Mouse (Mus musculus) kidney, embryonic 16.5 days (tissue): ENCODE measurements at regions not wholly inside any gene's neighbourhood (a gene's known extent, or its start where the extent isn't known, plus 50 kb on each side); places are given as distances from the start of the nearest gene placed in this dataset.

Source experiments
- ATAC-seq: fragments of 200-750 bp; cut with Nextera tagmentation; 2 replicates; pipeline ENCODE4 v1.8.0; 2017; ENCODE audit warnings: moderate TSS enrichment; ENCODE audit not compliant: low FRiP score, low TSS enrichment
- H3K27ac ChIP-seq: fragments of 300-500 bp; sonication (generic); 2 replicates; pipeline ENCODE4 v1.5.1; 2014; ENCODE audit warnings: low read length
- H3K27me3 ChIP-seq: fragments of 300-500 bp; sonication (generic); 2 replicates; pipeline ENCODE4 v1.6.1; 2014; ENCODE audit warnings: low read length, control low read depth, mixed read lengths; ENCODE audit not compliant: insufficient read depth
- H3K36me3 ChIP-seq: fragments of 300-500 bp; sonication (generic); 2 replicates; pipeline ENCODE4 v1.6.1; 2014; ENCODE audit warnings: low read length, control low read depth, mixed read lengths; ENCODE audit not compliant: insufficient read depth
- H3K4me1 ChIP-seq: fragments of 300-500 bp; sonication (generic); 2 replicates; pipeline ENCODE4 v1.6.1; 2014; ENCODE audit warnings: low read length, control low read depth, mixed read lengths; ENCODE audit not compliant: insufficient read depth
- H3K4me2 ChIP-seq: fragments of 300-500 bp; sonication (generic); replicated peaks from 2 replicates; pipeline ENCODE4 v1.6.1; 2014; ENCODE audit warnings: low read depth, low read length
- H3K4me3 ChIP-seq: fragments of 300-500 bp; sonication (generic); 2 replicates; pipeline ENCODE4 v1.5.1; 2014; ENCODE audit warnings: mild to moderate bottlenecking, low read length
- H3K9ac ChIP-seq: fragments of 300-500 bp; sonication (generic); replicated peaks from 2 replicates; pipeline ENCODE4 v1.6.1; 2014; ENCODE audit warnings: low read length
- H3K9me3 ChIP-seq: fragments of 300-500 bp; sonication (generic); 2 replicates; pipeline ENCODE4 v1.6.1; 2016; ENCODE audit warnings: low read length, control low read depth
- WGBS: fragments of 180-500 bp; shearing (Covaris S2); extraction: QIAGEN DNeasy Blood & Tissue Kit; methylation state at CpG from one replicate; pipeline ENCODE4 v1.1.7; 2014; 5-methylcytosine and 5-hydroxymethylcytosine counted together

GRCm38 (mm10) chr14:105950924-105951323, 54.3 kb upstream of the Spry2 start:
- no peaks in the 10 kb centered on the region for H3K27me3 ChIP-seq
- no peak overlapping the region for H3K27ac ChIP-seq
- no peak overlapping the region for H3K9ac ChIP-seq
- no peak overlapping the region for H3K4me2 ChIP-seq
- H3K4me3 ChIP-seq: no peak overlapping the region
- no peaks in the 10 kb centered on the region for H3K36me3 ChIP-seq
- H3K9me3 ChIP-seq: no peaks in the 10 kb centered on the region
- H3K4me1 ChIP-seq: no peaks in the 10 kb centered on the region
- WGBS: 92% methylated on average over 3 of the region's 3 CpGs
- no peak for ATAC-seq

GRCm38 (mm10) chr14:105955082-105955481, 58.5 kb upstream of the Spry2 start:
- Histone ChIP-seq H3K4me2 (no peak overlapping the region), H3K27ac (no peak overlapping the region), H3K36me3 (no peaks in the 10 kb centered on the region), H3K27me3 (no peaks in the 10 kb centered on the region), H3K4me3 (no peak overlapping the region), H3K9me3 (no peaks in the 10 kb centered on the region), H3K9ac (no peak overlapping the region), H3K4me1 (no peaks in the 10 kb centered on the region)
- WGBS: 88% methylated on average over 11 of the region's 11 CpGs
- no peak for ATAC-seq

DNA sequence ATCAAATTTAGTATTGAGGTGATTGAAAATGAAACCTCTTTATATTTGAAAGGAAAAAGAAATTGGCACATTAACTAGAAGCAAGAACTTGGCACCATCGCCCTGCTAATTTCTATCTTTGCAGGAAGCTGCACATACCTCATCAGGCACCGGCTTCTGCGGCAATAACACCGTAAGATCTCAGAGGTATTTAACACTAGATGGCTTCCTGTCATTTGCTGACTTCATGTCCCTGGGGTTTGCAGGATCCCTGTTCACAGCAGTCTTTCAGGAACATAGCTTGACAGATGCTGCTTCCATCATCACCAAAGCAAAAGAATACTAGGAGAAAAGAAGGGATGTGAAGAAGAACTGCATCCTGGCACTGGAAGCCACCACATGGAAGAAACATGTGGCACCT, 60.2 kb upstream of the Spry2 start:
- 76% methylated on average over 4 of the region's 4 CpGs for WGBS
- no peaks in the 10 kb centered on the region for H3K4me1 ChIP-seq
- no peak for ATAC-seq
- no peaks in the 10 kb centered on the region for H3K27me3 ChIP-seq
- no peak overlapping the region for H3K4me3 ChIP-seq
- no peak overlapping the region for H3K4me2 ChIP-seq
- no peaks in the 10 kb centered on the region for H3K36me3 ChIP-seq
- H3K9me3 ChIP-seq: no peaks in the 10 kb centered on the region
- H3K9ac ChIP-seq: no peak overlapping the region
- no peak overlapping the region for H3K27ac ChIP-seq

- H3K4me1 ChIP-seq: no peaks in the 10 kb centered on the region
- no peak overlapping the region for H3K4me3 ChIP-seq
- WGBS: 88% methylated on average over 7 of the region's 7 CpGs
- no peak overlapping the region for H3K9ac ChIP-seq
- no peak overlapping the region for H3K4me2 ChIP-seq
- no peaks in the 10 kb centered on the region for H3K9me3 ChIP-seq
- H3K27me3 ChIP-seq: no peaks in the 10 kb centered on the region
- no peak for ATAC-seq
- no peak overlapping the region for H3K27ac ChIP-seq
- no peaks in the 10 kb centered on the region for H3K36me3 ChIP-seq
These were observed 61.4 kb upstream of the Spry2 start for GRCm38 (mm10) chr14:105958005-105958404.

GRCm38 (mm10) chr14:105979544-105980323, 83.1 kb upstream of the Spry2 start:
- Histone ChIP-seq H3K36me3 (no peaks in the 10 kb centered on the region), H3K4me1 (peaks cover 7% of the 10 kb centered on the region; the same call in 1 of the 2 replicates), H3K9me3 (no peaks in the 10 kb centered on the region), H3K4me3 (no peak overlapping the region), H3K27me3 (no peaks in the 10 kb centered on the region), H3K9ac (no peak overlapping the region), H3K27ac (peak overlapping the region; percentile 86), H3K4me2 (0 out of 2 replicates have a peak overlapping the region, but pooled peaks have one; percentile 21)
- peak; percentile 95 for ATAC-seq
- 42% methylated on average over 15 of the region's 15 CpGs for WGBS

DNA sequence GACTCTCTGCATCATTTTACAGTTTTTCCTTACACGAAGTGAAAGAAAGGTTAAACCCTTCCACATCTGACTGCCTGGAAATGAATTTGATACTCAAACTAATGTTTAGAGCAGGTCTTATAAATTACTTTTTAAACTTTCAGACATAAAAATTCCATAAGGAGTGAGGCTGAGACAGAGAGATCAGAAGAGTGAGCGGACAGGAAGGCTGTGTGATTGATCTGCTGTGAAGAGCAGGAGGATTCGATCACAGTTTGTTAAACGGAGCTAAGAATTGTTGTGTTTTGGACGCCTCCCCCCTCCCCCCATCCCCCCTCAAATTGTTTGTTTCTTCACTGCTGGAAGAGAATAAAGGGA, 83.7 kb upstream of the Spry2 start:
- Histone ChIP-seq H3K4me1 (peaks cover 7% of the 10 kb centered on the region; the same call in 1 of the 2 replicates), H3K9me3 (no peaks in the 10 kb centered on the region), H3K4me3 (no peak overlapping the region), H3K4me2 (0 out of 2 replicates have a peak overlapping the region, but pooled peaks have one; percentile 21), H3K36me3 (no peaks in the 10 kb centered on the region), H3K9ac (no peak overlapping the region), H3K27me3 (no peaks in the 10 kb centered on the region), H3K27ac (peak overlapping the region; percentile 86)
- 12% methylated on average over 5 of the region's 5 CpGs for WGBS
- ATAC-seq: peak; percentile 41; the same call in 1 of the 2 replicates

GRCm38 (mm10) chr14:105987341-105987882, 90.8 kb upstream of the Spry2 start:
- Histone ChIP-seq H3K4me2 (no peak overlapping the region), H3K9ac (no peak overlapping the region), H3K9me3 (no peaks in the 10 kb centered on the region; the same call in 1 of the 2 replicates), H3K4me1 (no peaks in the 10 kb centered on the region), H3K27me3 (no peaks in the 10 kb centered on the region), H3K36me3 (no peaks in the 10 kb centered on the region), H3K27ac (no peak overlapping the region), H3K4me3 (no peak overlapping the region)
- 91% methylated on average over 4 of the region's 4 CpGs for WGBS
- ATAC-seq: no peak

GRCm38 (mm10) chr14:105988738-105989137, 92.1 kb upstream of the Spry2 start:
- H3K4me3 ChIP-seq: no peak overlapping the region
- no peak overlapping the region for H3K9ac ChIP-seq
- no peaks in the 10 kb centered on the region; the same call in 1 of the 2 replicates for H3K9me3 ChIP-seq
- no peak overlapping the region for H3K27ac ChIP-seq
- no peaks in the 10 kb centered on the region for H3K4me1 ChIP-seq
- H3K27me3 ChIP-seq: no peaks in the 10 kb centered on the region
- H3K4me2 ChIP-seq: no peak overlapping the region
- ATAC-seq: no peak
- H3K36me3 ChIP-seq: no peaks in the 10 kb centered on the region

- Histone ChIP-seq H3K27me3 (no peaks in the 10 kb centered on the region), H3K9me3 (no peaks in the 10 kb centered on the region), H3K4me1 (no peaks in the 10 kb centered on the region), H3K4me2 (no peak overlapping the region), H3K36me3 (no peaks in the 10 kb centered on the region), H3K27ac (no peak overlapping the region), H3K9ac (no peak overlapping the region), H3K4me3 (no peak overlapping the region)
- ATAC-seq: no peak
- 54% methylated on average over 3 of the region's 3 CpGs for WGBS
These were observed 96.5 kb upstream of the Spry2 start for GRCm38 (mm10) chr14:105993124-105993523.

GRCm38 (mm10) chr14:105999801-106000200, 103.2 kb upstream of the Spry2 start:
- H3K4me2 ChIP-seq: no peak overlapping the region
- no peaks in the 10 kb centered on the region for H3K36me3 ChIP-seq
- peak; percentile 82 for ATAC-seq
- H3K27ac ChIP-seq: no peak overlapping the region
- H3K27me3 ChIP-seq: no peaks in the 10 kb centered on the region
- H3K9me3 ChIP-seq: no peaks in the 10 kb centered on the region
- H3K4me1 ChIP-seq: no peaks in the 10 kb centered on the region
- H3K9ac ChIP-seq: no peak overlapping the region
- no peak overlapping the region for H3K4me3 ChIP-seq
- WGBS: 52% methylated on average over 6 of the region's 6 CpGs
